Mouse (Mus musculus): ENCODE results near the gene Rnf185.

Rnf185 gene

DNA sequence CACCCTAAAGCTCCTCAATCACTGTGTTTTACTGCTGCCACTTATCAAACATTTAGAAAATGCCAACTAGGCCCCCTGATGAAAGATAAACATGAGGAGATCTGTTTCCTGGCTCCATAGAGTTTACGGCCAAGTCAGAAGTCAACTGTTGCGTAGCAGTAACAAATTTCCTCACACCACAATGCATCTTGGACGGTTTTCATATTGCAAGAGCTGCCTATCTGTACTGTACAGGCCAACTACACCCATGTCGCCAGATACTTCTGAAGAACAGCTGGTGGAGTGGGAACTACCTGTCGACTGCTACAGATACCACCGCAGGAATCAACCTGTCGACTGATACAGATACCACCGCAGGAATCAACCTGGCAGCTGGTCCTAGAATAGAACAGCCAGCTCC is 7.3 kb downstream of the Rnf185 start:
- no peak for DNase-seq (ENCODE audit: low read depth, low spot score)

GRCm38 (mm10) chr11:3443091-3443490 is 9.1 kb downstream of the Rnf185 start:
- no peak for DNase-seq (ENCODE audit: low read depth, low spot score)

GRCm38 (mm10) chr11:3442677-3443076 is 9.5 kb downstream of the Rnf185 start:
- no peak for DNase-seq (ENCODE audit: low read depth, low spot score)

GRCm38 (mm10) chr11:3441696-3442443 is 10.3 kb downstream of the Rnf185 start:
- DNase-seq (ENCODE audit: low read depth, low spot score): peak; percentile 71

GRCm38 (mm10) chr11:3437621-3438020 is 14.5 kb downstream of the Rnf185 start:
- no peak for DNase-seq (ENCODE audit: low read depth, low spot score)

DNA sequence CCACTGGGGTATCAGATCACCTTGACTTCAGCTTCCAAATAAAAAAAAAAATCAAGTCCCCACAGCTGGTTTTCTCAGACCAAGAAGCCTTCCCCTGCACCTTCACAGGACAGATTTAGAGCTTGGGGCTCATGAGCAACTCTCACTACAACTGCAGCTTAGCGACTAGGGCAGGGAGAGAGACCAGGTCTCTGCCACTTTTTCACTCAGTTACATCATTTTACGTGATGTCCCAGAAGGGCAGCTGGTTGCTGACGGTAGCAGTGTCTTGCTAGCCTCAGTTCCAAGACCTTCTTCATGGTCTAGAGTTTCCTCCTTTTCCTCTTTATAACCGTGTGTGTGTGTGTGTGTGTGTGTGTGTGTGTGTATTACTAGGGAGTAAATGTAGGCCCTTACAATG is 18.4 kb downstream of the Rnf185 start:
- no peak for DNase-seq (ENCODE audit: low read depth, low spot score)

GRCm38 (mm10) chr11:3431976-3432603 is 20.1 kb downstream of the Rnf185 start:
- no peak for DNase-seq (ENCODE audit: low read depth, low spot score)

GRCm38 (mm10) chr11:3431515-3431914 is 20.6 kb downstream of the Rnf185 start:
- DNase-seq (ENCODE audit: low read depth, low spot score): no peak

- no peak for DNase-seq (ENCODE audit: low read depth, low spot score)
Measured at GRCm38 (mm10) chr11:3428632-3429031, 23.5 kb downstream of the Rnf185 start.

DNA sequence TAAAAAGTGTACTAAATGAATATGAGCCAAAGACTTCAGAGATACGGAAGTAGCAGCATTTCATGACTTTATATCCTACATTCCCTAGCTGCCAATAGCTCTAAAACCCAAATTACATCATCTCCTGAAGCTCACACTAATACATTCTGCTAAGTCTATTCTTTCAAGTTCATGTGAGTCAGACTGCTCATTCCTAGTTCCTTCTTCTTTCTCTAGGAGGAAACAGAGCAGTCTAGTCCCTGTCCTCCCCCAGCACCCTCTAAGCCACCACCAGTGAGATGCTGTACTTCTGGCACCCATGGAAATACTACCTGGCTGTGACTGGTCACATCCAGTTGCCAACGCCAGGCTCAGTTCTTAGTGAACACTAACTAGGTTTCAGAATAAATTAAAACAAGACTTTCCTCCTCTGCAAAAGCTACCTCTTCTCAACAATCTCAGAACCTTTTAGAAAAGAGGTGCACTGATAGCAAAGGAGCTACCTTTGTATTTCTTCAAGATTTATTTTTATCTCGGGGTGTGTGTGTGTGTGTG is 24.4 kb downstream of the Rnf185 start:
- no peak for DNase-seq (ENCODE audit: low read depth, low spot score)

- DNase-seq (ENCODE audit: low read depth, low spot score): no peak
Measured at GRCm38 (mm10) chr11:3422242-3422641, 29.9 kb downstream of the Rnf185 start.

GRCm38 (mm10) chr11:3418741-3419140 is 33.4 kb downstream of the Rnf185 start:
- DNase-seq (ENCODE audit: low read depth, low spot score): no peak

GRCm38 (mm10) chr11:3417795-3418194 is 34.4 kb downstream of the Rnf185 start:
- DNase-seq (ENCODE audit: low read depth, low spot score): no peak

DNA sequence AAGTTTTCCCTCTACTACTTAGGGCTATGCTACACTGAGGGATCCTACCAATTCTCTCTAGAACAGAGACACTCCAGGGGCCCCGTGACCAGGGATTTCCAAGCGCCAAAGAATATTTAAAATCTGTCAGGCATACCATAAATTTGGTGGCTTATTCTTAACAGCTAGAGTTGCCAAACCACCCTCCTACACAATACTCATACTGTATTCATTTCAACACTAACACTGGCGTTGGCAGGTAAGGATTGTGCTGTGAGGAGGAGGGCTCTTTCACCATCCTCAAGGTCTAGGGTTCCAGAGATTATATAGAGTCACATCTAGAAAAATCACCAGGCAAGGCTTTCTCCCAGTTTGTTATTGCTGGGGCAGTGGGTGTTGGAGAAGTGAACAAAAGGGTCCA is 35.8 kb downstream of the Rnf185 start:
- DNase-seq (ENCODE audit: low read depth, low spot score): no peak

DNA sequence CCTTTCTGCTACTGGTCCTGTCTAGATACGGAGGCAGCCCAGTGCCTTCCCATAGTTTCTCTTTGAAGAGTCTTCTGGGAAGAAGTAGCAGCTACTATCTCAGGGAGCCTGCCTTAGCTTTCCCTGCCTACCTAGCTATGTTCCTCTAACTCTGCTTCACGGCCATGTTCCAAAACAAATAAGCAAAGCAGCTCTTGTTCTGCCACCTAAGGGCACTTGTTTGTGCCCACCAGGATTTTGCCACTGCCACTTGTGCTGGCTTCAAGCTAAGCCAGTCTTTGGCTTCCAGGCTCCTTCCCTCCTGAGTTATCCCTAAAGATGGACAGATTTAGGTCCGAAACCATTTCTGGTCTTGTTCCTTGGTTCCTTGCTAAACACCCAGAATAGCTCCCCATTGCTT is 40.1 kb downstream of the Rnf185 start:
- no peak for DNase-seq (ENCODE audit: low read depth, low spot score)

- DNase-seq (ENCODE audit: low read depth, low spot score): peak; percentile 62
Measured at GRCm38 (mm10) chr11:3408997-3409732, 43.0 kb downstream of the Rnf185 start, which contains the start of gene Limk2. Gene Limk2, minus strand, starts transcription at chr11:3409189.

DNA sequence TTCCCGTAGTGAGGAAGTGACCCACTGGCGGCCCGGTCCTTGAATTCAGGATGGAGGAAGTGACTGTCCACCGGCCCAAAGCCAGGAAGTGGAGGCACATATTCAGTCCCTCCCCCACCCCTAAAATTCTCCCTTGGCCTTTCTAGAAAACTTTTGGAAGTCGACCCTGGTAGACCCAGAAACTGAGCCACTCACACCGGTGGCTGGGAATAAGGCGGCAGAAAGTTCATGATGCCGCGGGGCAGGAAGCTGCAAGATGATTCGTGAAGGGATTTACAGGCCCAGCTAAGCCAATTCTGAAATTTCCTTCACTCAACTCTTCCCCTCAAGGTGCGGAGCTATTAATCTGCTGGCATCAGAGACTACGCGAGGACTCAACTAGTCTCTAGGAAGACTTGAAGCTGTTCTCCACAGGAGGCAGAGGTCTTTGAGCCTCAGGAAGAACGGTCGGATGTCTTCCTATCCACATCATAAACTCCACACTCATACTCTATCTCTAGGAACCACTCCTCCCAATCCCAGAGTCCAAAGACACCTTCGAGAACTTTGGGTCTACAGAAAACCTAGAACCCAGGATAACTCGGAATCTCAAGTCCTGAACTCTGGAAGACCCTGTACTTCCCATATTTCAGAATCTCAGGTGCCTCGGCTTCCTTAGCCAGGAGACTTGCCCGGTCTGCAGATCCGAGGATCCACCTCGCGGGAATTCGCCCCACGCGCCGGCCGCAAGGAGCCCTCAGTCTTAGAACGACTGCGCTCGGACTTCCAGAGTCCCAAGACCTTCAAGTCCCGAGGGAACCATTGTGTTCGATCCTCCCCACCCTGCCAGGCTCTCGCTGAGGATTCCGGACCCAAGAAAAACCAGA is 43.8 kb downstream of the Rnf185 start:
- no peak for DNase-seq (ENCODE audit: low read depth, low spot score)

- no peak for DNase-seq (ENCODE audit: low read depth, low spot score)
Measured at GRCm38 (mm10) chr11:3404287-3405047, 47.7 kb downstream of the Rnf185 start.

- DNase-seq (ENCODE audit: low read depth, low spot score): no peak
Measured at GRCm38 (mm10) chr11:3403024-3403423, 49.1 kb downstream of the Rnf185 start.

GRCm38 (mm10) chr11:3398318-3398717 is 53.8 kb downstream of the Rnf185 start:
- no peak for DNase-seq (ENCODE audit: low read depth, low spot score)

GRCm38 (mm10) chr11:3396562-3396961 is 55.6 kb downstream of the Rnf185 start:
- DNase-seq (ENCODE audit: low read depth, low spot score): no peak

Data from telencephalon, adult 2 months (tissue).